Mouse (Mus musculus) forebrain, embryonic 14.5 days (tissue): Measurements from ENCODE around the gene H2-Q1. TPM values are rescaled to one million over a fixed set of nuclear protein-coding genes. Genes with fewer than 3 reads are reported as not detected.
"Not testable (repeated sequence)": the region's sequence is repeated elsewhere in the genome, so short reads cannot be mapped to it uniquely, and the experiment has no call there.

Experiments used
- ATAC-seq: fragments of 200-750 bp; cut with Nextera tagmentation; 2 replicates; pipeline ENCODE4 v1.8.0; 2017; ENCODE audit warnings: mild to moderate bottlenecking, moderate library complexity
- DNase-seq: peaks from one replicate; pipeline ENCODE4 v3.0.0-alpha.2; 2015; ENCODE audit warnings: low spot score
- H3K27ac ChIP-seq: fragments of 300-500 bp; sonication (generic); 2 replicates; pipeline ENCODE4 v1.5.1; 2014; ENCODE audit warnings: low read depth, mild to moderate bottlenecking, control low read depth, low read length, moderate library complexity
- H3K27me3 ChIP-seq: fragments of 300-500 bp; sonication (generic); replicated peaks from 2 replicates; pipeline ENCODE4 v1.6.1; 2014; ENCODE audit warnings: low read length, control low read depth, mixed read lengths; ENCODE audit not compliant: control insufficient read depth, insufficient read depth
- H3K36me3 ChIP-seq: fragments of 300-500 bp; sonication (generic); 2 replicates; pipeline ENCODE4 v1.6.1; 2014; ENCODE audit warnings: low read length, control low read depth; ENCODE audit not compliant: control insufficient read depth, insufficient read depth
- H3K4me1 ChIP-seq: fragments of 300-500 bp; sonication (generic); 2 replicates; pipeline ENCODE4 v1.6.1; 2014; ENCODE audit warnings: antibody characterized with exemption, low read length, control low read depth; ENCODE audit not compliant: control insufficient read depth, insufficient read depth
- H3K4me2 ChIP-seq: fragments of 300-500 bp; sonication (generic); 2 replicates; pipeline ENCODE4 v1.6.1; 2014; ENCODE audit warnings: mild to moderate bottlenecking, control low read depth, low read length
- H3K4me3 ChIP-seq: fragments of 300-500 bp; sonication (generic); 2 replicates; pipeline ENCODE4 v1.5.1; 2014; ENCODE audit warnings: low read depth, low read length, control low read depth
- H3K9ac ChIP-seq: fragments of 300-500 bp; sonication (generic); 2 replicates; pipeline ENCODE4 v1.6.1; 2014; ENCODE audit warnings: mild to moderate bottlenecking, low read length, control low read depth, moderate library complexity
- H3K9me3 ChIP-seq: fragments of 300-500 bp; sonication (generic); replicated peaks from 2 replicates; pipeline ENCODE4 v1.6.1; 2016; ENCODE audit warnings: low read length, control low read depth, mixed read lengths; ENCODE audit not compliant: control insufficient read depth
- WGBS: fragments of 180-500 bp; shearing (Covaris S2); extraction: QIAGEN DNeasy Blood & Tissue Kit; methylation state at CpG from one replicate; pipeline ENCODE4 v1.1.7; 2014; 5-methylcytosine and 5-hydroxymethylcytosine counted together
- polyA plus RNA-seq: library from polyadenylated mRNA; unstranded; fragments of >200 nt; fragmentation: Nextera tagmentation; extraction: Ambion mirVana; gene quantifications from 2 replicates; pipeline ENCODE4 v1.2.1, GENCODE M21; 2014

Gene H2-Q1
- polyA plus RNA-seq, 1 experiment from 2014 or later: not detected

DNA sequence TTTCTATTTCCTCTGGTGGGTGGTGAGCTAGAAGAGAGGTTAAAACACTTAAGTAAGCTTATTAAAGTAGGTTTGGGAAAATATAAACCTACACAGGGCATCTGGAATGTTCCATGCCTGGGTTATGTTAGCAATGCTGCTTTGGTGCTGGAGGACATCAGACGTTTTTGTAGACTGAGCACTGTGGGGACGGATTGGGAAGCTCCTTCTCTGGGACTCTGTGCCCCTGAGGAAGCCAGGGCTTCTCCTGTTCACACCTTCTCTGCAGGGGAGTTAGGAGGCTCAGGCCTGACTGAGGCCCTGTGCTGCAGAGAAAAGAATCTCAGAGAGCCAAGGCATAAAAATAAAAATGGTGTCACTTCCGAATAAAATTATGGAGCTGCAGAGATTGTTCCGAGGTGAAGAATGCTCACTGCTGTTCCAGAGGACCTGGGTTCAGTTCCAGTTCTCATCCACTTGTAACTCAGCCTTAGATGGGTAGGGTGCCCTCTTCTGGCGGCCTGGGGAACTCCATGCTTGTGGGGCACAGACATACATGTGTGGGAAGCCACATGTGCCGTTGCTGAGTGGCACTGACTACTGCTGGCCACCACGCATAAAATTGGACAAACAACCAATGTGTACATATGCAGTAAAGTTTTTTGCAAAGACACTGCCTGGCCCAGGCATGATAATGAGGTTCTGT is 19.8 kb upstream of the H2-Q1 start:
- H3K27ac ChIP-seq, H3K27me3 ChIP-seq, H3K36me3 ChIP-seq, H3K9me3 ChIP-seq, H3K4me2 ChIP-seq, H3K9ac ChIP-seq, H3K4me1 ChIP-seq, ATAC-seq, DNase-seq, H3K4me3 ChIP-seq: not testable (repeated sequence)
- 87% methylated on average over 7 of the region's 7 CpGs for WGBS

- Histone ChIP-seq H3K27ac (no peak overlapping the region), H3K4me1 (no peaks in the 10 kb centered on the region), H3K4me2 (no peak overlapping the region), H3K27me3 (no peaks in the 10 kb centered on the region), H3K36me3 (no peaks in the 10 kb centered on the region), H3K9ac (no peak overlapping the region), H3K4me3 (no peak overlapping the region), H3K9me3 (no peaks in the 10 kb centered on the region)
- peak; percentile 73 for DNase-seq
- no peak for ATAC-seq
- 21% methylated on average over 13 of the region's 13 CpGs for WGBS
These were observed 18.5 kb upstream of the H2-Q1 start for GRCm38 (mm10) chr17:35301645-35302258.

- Histone ChIP-seq H3K4me2 (no peak overlapping the region), H3K27ac (no peak overlapping the region), H3K27me3 (0 out of 2 replicates have a peak, but pooled peaks cover 4% of the 10 kb centered on the region), H3K9ac (no peak overlapping the region), H3K4me1 (no peaks in the 10 kb centered on the region), H3K4me3 (no peak overlapping the region), H3K36me3 (no peaks in the 10 kb centered on the region), H3K9me3 (no peaks in the 10 kb centered on the region)
- no peak for DNase-seq
- ATAC-seq: no peak
- WGBS: 90% methylated on average over 2 of the region's 2 CpGs
These were observed 16.9 kb upstream of the H2-Q1 start for GRCm38 (mm10) chr17:35303271-35303670.

DNA sequence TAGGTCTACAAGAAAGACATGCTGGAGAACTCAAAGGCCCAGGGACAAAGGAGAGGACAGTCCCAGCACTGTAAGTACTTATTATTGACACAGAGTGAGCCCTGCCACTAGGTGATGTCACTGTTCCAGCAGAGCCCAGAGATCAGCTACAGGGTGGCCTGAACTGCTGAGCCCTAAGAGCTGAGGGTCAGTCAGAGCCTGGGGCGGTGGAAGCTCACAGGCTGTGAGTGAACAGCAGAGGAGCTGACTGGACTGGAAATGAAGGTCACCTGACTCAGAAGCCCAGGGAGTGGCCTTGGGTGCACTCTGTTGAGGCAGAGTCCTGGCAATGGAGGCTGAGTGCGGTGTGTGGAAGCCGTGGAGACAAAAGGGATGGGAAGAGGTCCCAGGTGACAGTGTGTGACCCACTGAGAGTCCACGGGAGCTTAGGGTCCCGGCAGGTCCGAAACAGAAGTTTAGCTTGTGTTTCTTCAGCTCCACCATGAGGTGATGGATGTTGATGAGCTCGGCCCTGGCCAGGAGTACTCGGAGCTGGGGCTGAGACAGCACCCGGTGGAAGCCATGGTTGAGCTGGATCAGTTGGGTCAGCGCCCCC is 16.4 kb upstream of the H2-Q1 start:
- Histone ChIP-seq H3K9me3 (no peaks in the 10 kb centered on the region), H3K9ac (no peak overlapping the region), H3K36me3 (no peaks in the 10 kb centered on the region), H3K27ac (no peak overlapping the region), H3K4me2 (no peak overlapping the region), H3K4me1 (no peaks in the 10 kb centered on the region), H3K27me3 (0 out of 2 replicates have a peak, but pooled peaks cover 4% of the 10 kb centered on the region), H3K4me3 (no peak overlapping the region)
- DNase-seq (no peak), ATAC-seq (no peak)
- WGBS: 86% methylated on average over 10 of the region's 10 CpGs

GRCm38 (mm10) chr17:35304478-35304877 is 15.7 kb upstream of the H2-Q1 start:
- DNase-seq: no peak

DNA sequence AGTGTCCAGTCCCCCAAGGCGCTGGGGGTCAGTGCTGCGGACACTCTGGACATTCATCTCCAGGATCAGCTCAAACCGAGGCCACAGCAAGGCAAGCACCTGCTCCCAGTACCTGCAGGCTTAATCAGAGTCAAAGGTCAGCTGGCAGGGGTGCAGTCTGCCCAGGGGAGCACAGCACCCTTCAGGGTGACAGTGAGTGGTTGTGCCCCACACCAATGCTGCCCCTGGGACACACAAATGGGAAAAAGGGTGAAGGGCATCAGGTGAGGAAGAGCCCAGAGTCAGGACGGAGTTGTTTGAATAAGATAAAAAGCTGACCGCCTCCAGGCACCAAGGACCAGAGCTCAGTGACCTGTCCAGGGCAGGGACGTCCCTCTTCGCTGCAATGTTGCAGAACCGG is 15.3 kb upstream of the H2-Q1 start:
- not testable (repeated sequence) for H3K9me3 ChIP-seq, H3K4me3 ChIP-seq, H3K27ac ChIP-seq, DNase-seq, H3K4me2 ChIP-seq, ATAC-seq, H3K4me1 ChIP-seq, H3K27me3 ChIP-seq, H3K9ac ChIP-seq, H3K36me3 ChIP-seq
- WGBS: 82% methylated on average over 8 of the region's 8 CpGs

More at GRCm38 (mm10) chr17:35304478-35304877, 15.7 kb upstream of the H2-Q1 start:
- 0 out of 2 replicates have a peak, but pooled peaks cover 4% of the 10 kb centered on the region for H3K27me3 ChIP-seq
- ATAC-seq: no peak
- H3K4me2 ChIP-seq: no peak overlapping the region
- no peak overlapping the region for H3K9ac ChIP-seq
- 73% methylated on average over 6 of the region's 6 CpGs for WGBS
- no peak overlapping the region for H3K27ac ChIP-seq
- H3K4me3 ChIP-seq: no peak overlapping the region
- H3K36me3 ChIP-seq: no peaks in the 10 kb centered on the region
- H3K4me1 ChIP-seq: no peaks in the 10 kb centered on the region
- H3K9me3 ChIP-seq: no peaks in the 10 kb centered on the region

DNA sequence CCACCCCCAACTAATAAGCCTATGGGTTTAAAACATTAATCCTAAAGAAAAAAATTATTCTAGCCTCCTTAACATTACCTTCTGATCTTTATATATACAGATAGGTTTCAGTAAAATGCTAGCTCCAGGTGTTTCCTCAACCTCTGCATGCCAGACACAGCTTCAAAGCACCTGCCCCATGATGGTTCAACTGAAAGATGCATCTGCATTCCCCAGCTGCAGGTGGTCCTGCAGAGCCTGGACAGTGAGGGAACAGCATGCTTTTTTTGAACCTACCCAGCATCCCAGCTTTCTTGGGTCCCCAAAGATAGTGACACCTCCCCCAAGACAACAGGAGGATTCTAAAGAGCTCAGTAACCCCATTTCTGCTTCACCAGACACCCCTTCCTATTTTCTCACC is 1.5 kb upstream of the H2-Q1 start:
- DNase-seq: no peak
- no peaks in the 10 kb centered on the region for H3K9me3 ChIP-seq
- H3K27me3 ChIP-seq: peaks cover 34% of the 10 kb centered on the region
- H3K9ac ChIP-seq: no peak overlapping the region
- H3K4me1 ChIP-seq: no peaks in the 10 kb centered on the region
- H3K27ac ChIP-seq: no peak overlapping the region
- no peaks in the 10 kb centered on the region for H3K36me3 ChIP-seq
- ATAC-seq: no peak
- H3K4me2 ChIP-seq: no peak overlapping the region
- no peak overlapping the region for H3K4me3 ChIP-seq

DNA sequence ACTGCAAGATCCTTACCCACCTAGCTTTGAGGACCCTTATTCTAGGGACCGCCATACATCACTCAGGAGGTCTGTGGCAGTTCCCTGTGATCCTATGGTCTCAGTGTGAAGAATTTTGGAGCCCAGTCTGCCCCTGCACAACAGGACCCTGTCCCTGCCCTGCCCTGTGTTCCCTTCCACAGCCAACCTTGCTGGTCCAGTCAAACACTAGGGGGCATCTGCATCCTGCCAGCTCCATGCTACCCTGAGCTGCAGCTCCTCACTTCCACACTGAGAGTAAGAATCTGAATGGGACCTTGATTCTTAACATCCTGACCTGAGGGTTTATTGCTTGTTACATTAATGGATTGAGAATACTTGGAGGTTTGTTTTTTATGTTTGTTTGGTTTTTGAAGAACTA is 4.9 kb downstream of the H2-Q1 start:
- not testable (repeated sequence) for H3K4me3 ChIP-seq, H3K9ac ChIP-seq, H3K4me2 ChIP-seq, H3K27ac ChIP-seq, H3K4me1 ChIP-seq, H3K9me3 ChIP-seq, ATAC-seq, DNase-seq, H3K36me3 ChIP-seq
- 60% methylated on average over 1 of the region's 1 CpGs for WGBS
- H3K27me3 ChIP-seq: peaks cover 22% of the 10 kb centered on the region

DNA sequence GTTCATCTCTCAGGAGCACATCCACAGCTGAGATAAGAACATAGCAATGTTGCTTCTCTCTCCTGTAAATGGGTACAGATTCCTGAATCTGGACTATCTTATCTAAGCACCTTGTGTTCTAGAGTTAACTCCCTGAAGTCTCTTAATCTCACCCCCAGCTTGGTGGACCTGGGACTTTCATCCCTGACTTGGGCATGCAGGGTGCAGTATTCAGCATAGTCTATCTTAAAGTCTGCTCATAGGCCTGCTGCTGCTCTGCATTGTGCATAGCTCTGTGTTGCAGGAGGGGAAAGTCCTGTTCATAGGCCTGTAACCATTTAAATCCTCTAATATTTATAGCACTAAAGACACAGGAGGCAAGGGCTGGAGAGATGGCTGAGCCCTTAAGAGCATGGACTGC is 5.8 kb downstream of the H2-Q1 start:
- DNase-seq, ATAC-seq: not testable (repeated sequence)

More for the DNA sequence above, 5.8 kb downstream of the H2-Q1 start:
- not testable (repeated sequence) for H3K4me1 ChIP-seq, H3K4me3 ChIP-seq, H3K9ac ChIP-seq, H3K27ac ChIP-seq, H3K4me2 ChIP-seq, H3K36me3 ChIP-seq, H3K9me3 ChIP-seq
- peaks cover 14% of the 10 kb centered on the region for H3K27me3 ChIP-seq
